Mouse (Mus musculus) heart, postnatal 36 days (tissue): Measurements from ENCODE around the gene Lsamp. TPM values are rescaled to one million over a fixed set of nuclear protein-coding genes. Genes with fewer than 3 reads are reported as not detected.

Experiments
- DNase-seq, 2 experiments: peaks; one replicate each; pipeline ENCODE4 v3.0.0; 2021 to 2022
- intact Hi-C: fragments of 180-260 bp; cut with DNase I; formaldehyde crosslinking; loops from one replicate; pipeline ENCODE4 v1.15.1; 2025
- total RNA-seq, 2 experiments: library from RNA; stranded (reverse); gene quantifications; 2 replicates each; pipeline ENCODE4 v1.2.3; 2021

Gene Lsamp
- total RNA-seq, 2 experiments from 2014 or later, result 1.1 to 2.0 TPM

DNA sequence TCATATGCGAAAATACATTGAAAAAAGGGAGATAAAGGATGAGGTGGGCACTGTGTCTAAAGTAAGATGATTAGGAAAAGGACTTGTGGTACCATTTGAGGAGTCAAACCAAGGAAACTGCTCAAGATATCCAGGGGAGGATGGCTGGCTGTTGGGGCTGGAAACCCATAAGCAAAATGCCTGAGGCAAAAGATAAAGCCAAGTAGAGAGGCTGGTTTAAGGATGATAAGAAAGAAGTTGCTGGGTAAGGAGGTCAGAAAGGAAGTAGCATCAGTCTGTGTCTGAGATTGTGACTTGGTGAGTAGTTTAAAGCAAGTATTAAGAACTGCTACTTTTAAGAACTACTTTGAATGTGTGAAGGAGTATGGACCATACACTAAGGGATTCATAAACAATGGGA, 1497.7 kb downstream of the Lsamp start:
- no peak for DNase-seq
- intact Hi-C loops, result no loop called here

DNA sequence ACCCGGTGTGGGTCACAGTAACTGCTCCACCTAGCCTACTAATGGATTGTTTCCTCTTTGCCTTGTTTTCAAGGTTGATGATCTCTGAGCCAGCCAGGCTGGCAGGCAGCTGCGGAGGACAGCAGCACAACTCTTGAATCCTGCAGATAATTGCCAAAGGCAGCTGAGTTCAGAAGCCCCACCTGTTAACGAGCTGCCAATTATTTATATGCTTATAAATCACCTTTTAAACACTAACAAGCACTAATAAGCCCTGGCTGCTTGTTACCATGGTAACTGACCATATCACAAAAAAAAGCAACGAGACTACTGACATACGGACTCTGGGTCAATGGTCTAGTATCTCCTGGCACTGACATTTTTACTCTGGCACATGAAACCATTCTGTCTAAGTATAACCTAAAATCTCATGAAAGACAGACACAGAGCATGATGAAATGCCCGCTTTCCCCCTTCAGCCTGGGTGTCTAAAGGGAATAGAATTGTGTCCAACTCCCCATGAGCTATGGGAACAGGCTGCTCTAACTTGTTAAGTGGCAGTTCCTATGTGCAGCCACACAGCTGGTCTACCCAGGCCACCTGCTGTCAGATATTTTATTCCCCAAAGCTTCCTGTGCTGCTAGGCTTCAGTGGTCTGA, 1526.9 kb downstream of the Lsamp start:
- intact Hi-C loops, result no loop called here
- DNase-seq, result no peak

DNA sequence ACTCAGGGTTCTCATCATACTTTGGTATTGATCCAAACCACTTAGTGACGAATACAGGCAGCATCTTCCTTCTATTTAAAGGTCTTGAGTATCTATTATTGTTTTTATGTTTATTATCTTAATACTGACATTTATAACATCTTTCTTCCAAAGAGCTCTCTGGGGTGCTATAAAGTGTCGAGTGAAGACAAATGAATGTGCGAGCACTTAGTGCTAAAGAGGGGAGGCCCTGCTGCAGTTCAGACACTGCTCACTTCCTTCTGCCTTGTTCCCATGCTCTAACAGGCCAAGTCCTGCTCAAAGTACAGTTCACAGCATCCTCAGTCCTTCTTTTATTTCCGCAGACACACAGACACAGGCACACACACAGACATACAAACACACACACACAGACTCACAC, 1537.4 kb downstream of the Lsamp start:
- intact Hi-C loops, result no loop called here
- DNase-seq, result no peak

DNA sequence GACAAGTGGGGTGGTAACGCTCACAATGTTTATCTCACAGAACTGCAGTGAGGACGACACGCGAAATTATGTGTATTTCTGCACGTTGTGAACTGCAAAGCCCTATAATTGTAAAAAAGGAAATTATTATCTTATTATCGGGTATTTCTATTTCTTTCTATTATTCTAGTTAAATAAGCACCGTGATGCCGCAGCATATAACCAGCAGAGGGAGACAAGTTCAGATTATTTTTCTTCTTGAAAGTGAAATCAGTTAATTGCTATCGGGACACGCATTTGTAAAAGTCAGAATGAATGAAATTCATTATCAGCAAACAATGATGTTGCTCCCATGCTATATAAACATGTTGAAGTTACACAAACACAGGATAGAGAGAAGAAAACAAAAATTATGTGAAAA, 1540.1 kb downstream of the Lsamp start:
- DNase-seq, result no peak
- intact Hi-C loops, result loop anchor here (2.0 kb wide), 1 partner anchor 311 kb away; no protein-coding TSS in a partner anchor

DNA sequence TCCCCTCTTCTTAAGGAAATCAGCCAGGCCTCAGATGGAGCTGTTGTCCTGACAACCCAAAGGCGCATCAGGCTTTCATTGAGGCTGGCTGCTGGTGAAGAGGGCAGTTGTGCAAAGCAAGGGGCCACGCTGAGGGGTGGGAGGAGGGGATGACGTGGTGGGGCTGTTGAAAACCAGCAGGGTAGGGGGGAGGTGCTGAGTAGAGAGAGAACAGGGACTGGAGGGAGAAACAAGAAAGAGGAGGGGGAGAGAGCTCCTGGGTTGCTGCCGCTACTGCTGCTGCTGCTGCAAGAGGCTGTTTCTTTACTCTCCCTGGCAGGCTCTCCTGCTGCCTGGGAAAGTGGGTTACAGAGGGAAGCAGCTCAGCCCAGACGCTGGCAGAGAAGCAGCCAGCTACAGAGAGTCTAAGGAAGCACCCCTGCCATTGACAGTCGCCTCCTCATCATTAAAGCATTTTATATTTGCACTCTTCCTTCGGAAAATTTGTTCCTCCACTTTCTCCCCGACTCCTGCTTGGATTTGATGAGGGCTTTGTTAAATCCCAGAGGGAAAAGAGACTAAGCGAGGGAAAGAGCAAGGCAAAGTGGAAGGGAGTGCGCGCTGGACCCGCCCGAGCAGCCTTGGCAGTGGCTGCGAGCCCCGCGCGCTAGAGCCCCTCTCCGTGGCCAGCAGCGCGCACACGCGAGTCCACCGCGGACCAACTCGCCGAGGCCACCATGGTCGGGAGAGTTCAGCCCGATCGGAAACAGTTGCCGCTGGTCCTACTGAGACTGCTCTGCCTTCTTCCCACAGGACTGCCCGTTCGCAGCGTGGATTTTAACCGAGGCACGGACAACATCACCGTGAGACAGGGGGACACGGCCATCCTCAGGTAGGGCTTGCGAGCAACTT, 1548.7 kb downstream of the Lsamp start:
- peak; percentile 10 to 26 for DNase-seq
- intact Hi-C loops, result no loop called here

DNA sequence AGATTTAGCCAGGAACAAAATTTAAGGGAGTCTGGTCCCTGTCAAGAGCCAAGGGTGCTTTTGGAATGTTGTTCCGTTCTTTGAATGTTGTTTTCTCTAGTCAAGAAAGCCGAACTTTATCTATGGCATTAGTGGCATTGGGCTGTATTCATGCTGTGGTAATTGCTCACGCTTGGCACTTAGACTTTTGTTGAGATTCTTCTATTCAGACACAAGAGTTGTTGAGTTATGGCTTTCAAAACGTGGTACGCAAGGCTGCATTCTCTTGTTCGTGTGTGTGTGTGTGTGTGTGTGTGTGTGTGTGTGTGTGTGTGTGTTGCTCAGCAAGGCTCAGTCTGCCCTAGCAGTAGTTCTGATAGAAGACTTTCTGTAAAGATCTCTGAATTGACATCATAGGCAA, 1549.5 kb downstream of the Lsamp start:
- DNase-seq, result no peak

DNA sequence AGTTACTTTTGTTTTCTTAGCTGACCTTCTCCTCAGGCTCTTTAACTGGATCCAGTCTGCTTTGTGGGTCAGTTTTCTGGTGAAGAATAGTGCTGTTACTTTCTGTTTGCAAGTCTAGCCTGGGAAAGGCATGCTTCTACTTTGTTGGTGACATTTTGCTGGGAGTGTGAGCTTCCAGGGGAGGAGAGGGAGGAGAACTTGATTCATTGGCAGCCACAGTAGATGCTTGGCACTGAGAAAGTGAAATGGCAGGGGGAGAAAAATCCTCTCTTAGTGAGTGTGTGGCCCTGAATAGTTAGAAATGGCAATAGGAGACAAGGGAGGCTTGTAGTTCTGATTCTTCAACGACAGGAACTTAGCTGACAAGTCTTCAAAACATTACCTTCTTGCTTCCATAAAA, 1551.6 kb downstream of the Lsamp start:
- intact Hi-C loops, result no loop called here
- DNase-seq, result no peak

More for the DNA sequence above, 1549.5 kb downstream of the Lsamp start:
- intact Hi-C loops, result no loop called here

DNA sequence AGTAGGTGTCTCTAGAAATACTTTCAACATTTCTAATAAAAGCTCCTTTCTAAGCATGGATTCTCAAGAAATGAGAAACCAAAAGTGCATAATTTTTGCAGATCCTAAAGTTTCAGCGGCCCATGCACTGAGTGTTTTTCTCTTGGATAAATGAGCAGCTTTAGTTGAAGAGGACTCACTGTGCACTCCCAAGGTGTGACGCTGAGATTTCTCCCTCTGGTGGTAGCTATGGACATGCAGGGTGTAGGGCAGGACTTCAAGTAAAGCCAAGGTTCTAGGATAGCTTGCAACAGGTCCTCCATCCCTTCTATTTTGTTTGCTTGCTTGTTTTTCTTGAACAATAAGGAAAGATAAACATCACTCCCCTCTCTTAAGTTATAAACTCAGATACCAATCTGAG, 1558.5 kb downstream of the Lsamp start:
- intact Hi-C loops, result no loop called here

DNA sequence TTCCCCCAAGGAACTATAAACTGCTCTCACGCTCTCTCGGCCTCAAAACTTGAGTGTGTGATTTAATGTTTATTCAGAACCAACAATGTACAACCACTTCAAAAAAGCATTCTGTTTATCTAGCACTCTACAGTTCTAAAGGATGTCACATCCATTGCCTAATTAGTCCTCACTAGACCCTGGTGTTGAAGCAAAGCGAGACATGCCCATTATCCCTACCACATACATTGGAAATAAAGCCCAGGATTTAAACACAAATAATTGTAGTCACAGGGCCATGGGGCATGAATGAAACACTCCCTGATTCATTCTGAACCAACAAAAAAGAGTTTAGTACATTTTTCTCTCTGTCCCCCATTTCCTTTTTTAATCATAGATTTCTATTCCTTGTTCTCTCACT, 1567.0 kb downstream of the Lsamp start:
- intact Hi-C loops, result no loop called here
- DNase-seq, result no peak

More for the DNA sequence above, 1558.5 kb downstream of the Lsamp start:
- DNase-seq, result no peak

DNA sequence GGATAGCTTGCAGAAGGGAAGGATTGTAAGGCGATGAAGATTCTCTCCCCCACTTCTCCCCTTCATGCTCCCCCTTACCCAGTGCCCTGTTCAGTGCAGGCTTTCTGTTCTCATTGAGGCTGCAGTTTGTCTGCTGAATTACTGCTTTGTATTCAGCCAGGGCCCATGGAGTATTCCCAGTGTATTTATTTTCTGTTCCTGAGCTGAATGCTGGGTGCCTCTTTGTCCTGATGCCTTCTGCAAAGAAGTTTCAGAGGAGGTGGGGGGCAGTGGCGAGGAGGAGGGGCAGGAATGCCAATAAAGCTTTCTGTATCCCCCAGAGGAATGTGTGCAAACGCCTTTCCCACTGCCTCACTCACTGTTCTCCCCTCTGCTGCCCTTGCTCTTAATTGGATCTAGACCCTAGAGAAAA, 1567.7 kb downstream of the Lsamp start:
- intact Hi-C loops, result no loop called here
- no peak for DNase-seq

DNA sequence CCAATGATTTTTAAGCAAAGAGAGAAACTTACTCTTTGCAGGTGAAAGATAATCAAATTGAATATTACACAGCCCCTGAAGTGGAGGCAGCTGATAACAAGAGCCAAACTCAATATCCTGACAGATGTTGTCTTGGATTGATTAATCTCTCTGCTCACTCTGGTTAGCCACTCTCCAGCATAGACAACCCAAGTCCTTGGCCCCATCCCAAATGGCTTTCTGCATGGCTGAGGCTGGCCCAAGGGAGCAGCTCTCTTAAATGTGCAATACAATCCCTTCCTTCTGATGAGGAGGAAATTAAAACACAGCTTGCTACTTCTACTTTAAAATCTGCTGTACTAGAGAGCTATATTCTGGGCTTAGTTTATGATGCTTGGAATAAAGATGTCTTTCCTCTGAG, 1572.9 kb downstream of the Lsamp start:
- intact Hi-C loops, result no loop called here
- peak; percentile 22 to 26 for DNase-seq

DNA sequence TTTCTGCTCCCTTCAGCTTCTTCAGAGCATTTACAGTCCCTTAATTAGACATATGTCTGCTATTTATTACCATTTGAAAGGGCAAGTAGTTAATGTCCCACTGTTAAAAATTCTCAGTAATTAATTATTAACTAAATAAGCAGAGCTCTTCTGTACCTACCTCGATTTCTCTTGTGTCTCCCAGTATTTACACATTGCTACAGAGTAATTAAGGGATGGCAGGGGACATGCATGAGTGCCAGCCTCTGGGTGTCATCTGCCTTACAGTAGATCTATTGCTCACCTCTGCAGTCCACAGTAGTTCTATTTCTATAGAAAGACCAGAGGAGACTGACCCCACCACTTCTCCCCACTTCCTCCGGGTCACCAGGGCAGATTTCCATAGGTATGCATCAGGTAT, 1581.1 kb downstream of the Lsamp start:
- intact Hi-C loops, result no loop called here
- no peak for DNase-seq

DNA sequence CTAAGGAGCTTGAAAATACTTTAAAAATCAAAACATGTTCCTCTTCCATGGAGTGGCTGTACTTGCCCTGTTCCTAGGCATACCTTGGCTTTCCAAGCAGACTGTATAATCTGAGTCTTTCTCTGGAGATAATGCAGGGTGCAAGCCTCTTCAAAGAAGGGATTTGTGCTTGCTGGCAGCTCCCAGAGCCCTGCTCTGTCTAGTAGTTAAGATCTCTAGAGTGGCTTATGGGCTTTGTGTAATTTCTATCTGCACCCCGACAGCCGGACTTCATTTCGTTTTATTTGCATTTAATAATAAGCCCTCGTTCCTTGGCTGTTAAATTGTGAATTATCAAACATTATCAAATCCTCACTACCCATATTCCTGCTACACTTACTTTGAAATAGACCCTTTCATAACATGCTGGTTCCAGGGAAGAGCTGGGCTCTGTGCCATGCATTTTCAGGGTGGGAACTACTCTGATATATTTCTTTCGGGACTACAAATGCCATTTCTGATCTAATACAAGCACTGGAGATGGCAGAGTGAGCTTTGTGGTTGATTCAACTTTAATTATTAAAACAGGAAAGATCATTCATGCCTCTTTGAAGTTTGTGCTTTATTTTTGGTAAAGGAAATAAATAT, 1604.6 kb downstream of the Lsamp start:
- intact Hi-C loops, result no loop called here
- no peak for DNase-seq

DNA sequence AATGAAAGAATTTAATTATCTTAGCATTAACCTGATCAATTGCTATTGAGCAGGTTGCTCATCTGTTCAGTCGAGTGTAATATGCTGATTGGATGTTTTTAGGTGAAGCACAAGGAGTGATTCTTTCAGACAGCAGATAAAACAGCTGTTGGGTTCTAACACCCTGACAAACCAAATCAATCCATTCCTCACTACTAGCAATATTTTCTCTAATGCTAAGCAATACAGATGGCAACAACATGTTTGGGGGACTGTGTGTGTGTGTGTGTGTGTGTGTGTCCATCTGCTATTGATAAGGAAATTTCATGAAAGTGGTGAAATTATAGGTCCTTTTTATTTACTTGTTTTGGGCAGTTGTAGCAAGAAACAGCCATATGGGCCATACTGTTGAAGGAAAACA, 1628.1 kb downstream of the Lsamp start:
- no peak for DNase-seq
- intact Hi-C loops, result no loop called here

DNA sequence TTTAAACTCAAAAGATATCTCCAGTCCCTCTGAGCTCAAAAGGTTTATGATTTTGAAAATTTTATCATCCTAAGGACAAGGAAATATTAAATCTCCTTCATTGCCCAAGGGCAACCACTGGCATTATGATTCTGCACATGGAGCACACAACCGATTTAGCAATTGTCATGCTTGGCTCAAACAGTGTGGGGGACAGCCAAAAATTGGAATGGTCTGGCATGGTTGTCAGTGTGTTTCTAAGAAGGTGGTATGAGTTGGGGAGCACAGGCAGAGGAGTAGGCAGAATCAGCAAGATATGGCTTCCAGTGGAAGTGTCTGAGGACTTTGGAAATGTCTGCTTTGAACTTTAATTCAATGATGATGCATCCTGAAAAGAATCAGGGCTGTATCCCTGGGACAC, 1639.7 kb downstream of the Lsamp start:
- intact Hi-C loops, result no loop called here
- DNase-seq, result no peak

DNA sequence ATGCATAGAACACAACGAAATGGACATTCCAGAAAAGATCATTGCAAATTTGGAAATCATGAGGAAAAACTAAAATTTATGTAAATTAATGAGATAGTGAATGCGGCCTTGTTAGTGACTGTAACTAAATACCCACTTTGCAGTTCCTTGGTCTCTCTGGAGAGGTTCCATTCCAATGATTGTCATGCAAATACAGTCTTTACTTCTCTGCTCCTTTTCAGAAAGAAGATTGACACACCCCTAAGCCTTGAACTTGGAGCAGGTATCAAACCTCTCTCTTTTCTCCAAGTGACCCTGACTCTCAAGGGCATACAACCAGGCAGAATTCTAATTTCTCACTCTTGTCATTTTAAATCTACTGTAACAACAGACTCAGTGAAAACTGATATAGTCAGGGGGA, 1649.7 kb downstream of the Lsamp start:
- intact Hi-C loops, result no loop called here
- no peak for DNase-seq

DNA sequence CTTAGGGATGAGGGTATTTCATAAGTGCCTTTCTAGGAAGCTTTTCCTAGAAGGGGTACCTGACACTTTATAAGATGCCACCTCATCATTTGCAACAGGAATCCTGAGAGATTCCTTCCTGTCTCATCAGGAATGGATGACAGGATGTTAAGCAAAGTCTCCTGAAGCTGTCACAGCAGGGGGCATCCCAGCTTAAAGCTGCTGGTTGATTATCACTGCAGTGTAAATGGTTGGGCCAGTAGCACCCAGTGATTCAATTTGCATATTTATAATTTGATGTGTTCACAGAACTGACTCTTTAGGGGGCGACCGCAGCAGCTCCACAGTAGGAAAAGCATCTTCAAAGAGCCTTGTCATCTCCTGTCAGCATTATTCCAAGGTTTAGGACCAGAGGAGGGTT, 1656.7 kb downstream of the Lsamp start:
- intact Hi-C loops, result no loop called here
- no peak for DNase-seq

DNA sequence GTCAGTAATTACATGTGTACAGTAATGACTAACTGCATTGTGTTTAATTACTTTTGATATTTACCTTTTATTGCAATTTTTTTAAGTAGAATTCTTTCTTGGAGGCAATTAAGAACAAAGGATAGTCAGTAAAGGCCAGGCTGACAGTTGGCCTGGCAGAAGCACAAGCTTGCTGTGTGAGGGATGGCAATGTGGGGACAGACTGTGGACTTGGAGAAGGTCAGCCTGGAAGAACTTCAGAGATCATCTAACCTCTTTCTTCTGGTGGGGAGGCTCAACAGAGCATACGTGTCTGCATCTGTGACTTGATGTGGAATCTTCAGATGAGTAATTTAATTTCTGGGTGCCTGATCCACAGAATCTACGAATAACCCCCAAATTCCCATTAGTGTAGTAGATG, 1669.1 kb downstream of the Lsamp start:
- no peak for DNase-seq

DNA sequence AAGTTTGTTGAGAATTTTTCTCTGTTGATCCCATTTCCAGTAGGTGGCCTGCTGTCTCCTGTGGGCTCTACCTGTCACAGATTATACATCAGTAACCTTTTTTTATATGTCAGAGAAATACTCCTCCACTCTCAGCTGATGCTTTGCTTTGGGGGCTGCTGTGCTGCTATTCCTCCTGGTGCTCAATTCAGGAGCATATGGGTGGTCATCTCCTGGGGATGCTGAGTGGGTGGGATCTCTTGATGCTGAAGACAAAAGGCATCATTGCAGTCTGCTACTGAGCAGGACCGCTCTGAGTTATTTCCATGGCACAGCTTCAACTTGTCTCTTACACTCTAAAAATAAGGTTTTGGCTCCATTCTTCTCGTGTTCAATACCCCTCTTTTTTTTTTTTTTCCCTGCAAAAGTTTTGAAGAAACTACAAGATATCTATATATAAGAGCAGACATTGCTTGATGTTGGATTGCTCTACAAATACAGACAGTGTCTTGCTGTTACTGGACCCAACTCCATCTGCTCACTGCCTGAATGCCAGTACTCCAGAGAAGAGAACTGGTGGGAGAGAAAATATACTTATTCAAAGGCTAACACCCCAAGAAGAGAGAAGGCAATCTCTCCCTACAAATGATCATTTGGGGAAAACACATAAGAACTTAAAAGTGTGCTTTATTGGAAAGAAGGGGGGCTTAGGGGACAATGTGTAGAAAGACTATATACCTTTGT, 1690.3 kb downstream of the Lsamp start:
- intact Hi-C loops, result no loop called here
- DNase-seq, result no peak

More for the DNA sequence above, 1669.1 kb downstream of the Lsamp start:
- intact Hi-C loops, result no loop called here

DNA sequence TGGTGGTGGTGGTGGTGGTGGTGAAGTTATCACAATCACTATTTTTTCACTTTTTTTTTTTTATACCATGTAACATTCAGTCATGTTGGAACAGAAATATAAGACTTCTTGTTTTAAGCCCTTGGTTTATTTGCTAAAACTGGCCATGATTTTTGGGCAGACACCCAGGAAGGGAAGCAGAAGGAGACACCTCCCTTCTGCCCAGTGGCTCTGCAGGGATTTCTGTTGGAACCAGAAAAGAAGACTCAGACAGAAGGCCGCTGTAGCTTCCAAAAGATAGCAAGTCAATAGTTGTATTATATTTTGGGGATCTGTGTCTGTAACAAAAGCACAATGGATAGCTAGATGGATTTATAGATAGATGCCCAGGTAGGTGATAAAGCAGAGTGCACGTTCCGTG, 1691.6 kb downstream of the Lsamp start:
- DNase-seq, result peak in 1 of 2 experiments; percentile 13
- intact Hi-C loops, result no loop called here

DNA sequence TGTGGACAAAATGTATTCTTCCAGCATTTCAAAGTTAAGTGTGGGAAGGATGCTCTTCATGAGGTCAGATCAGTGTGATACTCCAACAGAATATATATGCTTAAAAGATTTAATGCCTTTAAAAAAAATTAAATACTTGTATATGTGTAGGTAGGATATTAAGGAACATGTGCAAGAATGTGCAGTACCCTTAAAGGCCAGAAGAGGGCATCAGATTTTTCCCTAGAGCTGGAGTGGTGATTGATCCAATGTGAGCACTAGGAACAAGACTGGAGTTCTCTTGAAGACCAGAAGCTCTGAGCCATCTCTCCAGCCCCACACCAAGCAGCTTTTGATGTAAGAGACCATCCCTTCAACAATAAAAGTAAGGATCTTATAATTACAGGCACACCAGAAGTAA, 1708.3 kb downstream of the Lsamp start:
- intact Hi-C loops, result loop anchor here (5.0 kb wide), 1 partner anchor 145 kb away; no protein-coding TSS in a partner anchor
- DNase-seq, result peak; percentile 8 to 15
